Mouse (Mus musculus): Measurements from ENCODE around the gene Foxr1.
"Not testable (repeated sequence)": the region's sequence is repeated elsewhere in the genome, so short reads cannot be mapped to it uniquely, and the experiment has no call there.

DNA sequence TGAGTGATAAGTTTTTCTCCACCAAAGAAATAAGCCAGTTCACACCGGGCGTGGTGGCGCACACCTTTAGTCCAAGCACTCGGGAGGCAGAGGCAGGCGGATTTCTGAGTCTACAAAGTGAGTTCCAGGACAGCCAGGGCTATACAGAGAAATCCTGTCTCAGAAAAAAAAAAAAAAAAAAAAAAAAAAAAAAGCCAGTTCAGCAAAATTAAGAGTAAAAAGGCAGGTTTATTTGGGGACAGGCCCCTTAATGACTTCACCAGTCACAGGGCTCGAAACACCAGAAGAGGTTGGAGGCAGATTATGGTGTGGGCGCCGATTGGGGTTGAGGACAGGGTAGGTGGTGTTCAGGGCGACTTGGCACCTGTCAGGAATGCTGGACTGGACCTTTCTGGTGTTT, 21.2 kb downstream of the Foxr1 start:
- not testable (repeated sequence) for TF ChIP-seq EP300, CTCF (IDR thresholded peaks at IDR 0.05)
